Mouse (Mus musculus): ENCODE measurements around the gene Cyth4. TPM values are rescaled to one million over a fixed set of nuclear protein-coding genes. Genes with fewer than 3 reads are reported as not detected.
A peak's percentile ranks its signal among the peaks of the same experiment; 100 is the strongest.

The Cyth4 gene
- polyA plus RNA-seq, 1 experiment from 2014 or later, result 6.2 TPM

DNA sequence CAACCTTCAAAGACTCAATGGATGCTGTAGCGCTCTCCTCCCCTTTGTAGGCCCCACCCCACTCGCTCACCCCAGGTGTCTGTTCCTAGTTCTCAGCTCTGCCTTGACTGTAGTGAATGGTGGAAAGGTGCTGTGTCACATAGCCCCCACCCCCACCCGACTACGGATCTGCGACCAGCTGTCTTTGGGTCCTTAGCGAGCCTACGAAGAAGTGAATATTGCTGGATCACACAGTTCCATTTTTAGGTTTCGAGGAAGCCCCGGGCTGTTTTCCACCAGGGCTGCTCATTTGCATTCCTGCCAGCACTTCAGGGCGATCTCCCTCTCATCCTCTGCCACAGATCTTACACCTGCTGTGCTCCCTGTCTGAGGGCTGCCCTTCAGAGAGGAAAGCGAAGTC lies 13.5 kb upstream of the Cyth4 start:
- Histone ChIP-seq H3K4me2 (ENCODE audit: low read length) (no peak overlapping the region), H3K36me3 (ENCODE audit: control insufficient read depth, insufficient read depth, low read length) (no peaks in the 10 kb centered on the region), H3K27me3 (replicated peaks; ENCODE audit: control insufficient read depth, insufficient read depth, low read length) (no peaks in the 10 kb centered on the region), H3K9me3 (ENCODE audit: control insufficient read depth, low read length) (no peaks in the 10 kb centered on the region; the same call in 1 of the 2 replicates), H3K4me3 (ENCODE audit: low read length) (no peak overlapping the region), H3K9ac (ENCODE audit: low read depth, low read length) (no peak overlapping the region), H3K4me1 (ENCODE audit: control insufficient read depth, insufficient read depth, low read depth, low read length) (peaks cover 19% of the 10 kb centered on the region), H3K27ac (ENCODE audit: low read depth, low read length) (no peak overlapping the region)
- no peak for ATAC-seq
- 18% methylated on average over 11 of the region's 11 CpGs for WGBS

DNA sequence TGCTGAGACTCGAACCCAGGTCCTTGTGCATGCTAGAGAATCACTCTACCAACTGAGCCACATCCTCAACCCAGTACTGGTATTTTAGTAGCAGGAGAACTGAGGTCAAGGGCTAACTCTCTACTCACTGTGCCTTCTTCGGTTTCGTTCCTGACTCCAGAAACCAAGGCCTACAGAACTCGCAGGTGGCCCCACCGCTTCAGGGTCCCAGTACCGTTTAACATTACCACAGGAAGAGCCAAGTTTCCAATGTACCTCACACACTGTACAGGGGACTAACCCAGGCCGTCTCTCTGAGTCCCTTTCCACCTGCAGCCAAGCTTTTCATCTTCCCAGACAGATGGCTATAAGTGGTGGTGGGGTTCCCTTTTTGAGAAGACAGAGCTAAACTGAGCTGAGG lies 11.4 kb upstream of the Cyth4 start:
- Histone ChIP-seq H3K4me2 (ENCODE audit: low read length) (no peak overlapping the region), H3K27me3 (replicated peaks; ENCODE audit: control insufficient read depth, insufficient read depth, low read length) (no peaks in the 10 kb centered on the region), H3K27ac (ENCODE audit: low read depth, low read length) (no peak overlapping the region), H3K36me3 (ENCODE audit: control insufficient read depth, insufficient read depth, low read length) (no peaks in the 10 kb centered on the region), H3K4me3 (ENCODE audit: low read length) (no peak overlapping the region), H3K4me1 (ENCODE audit: control insufficient read depth, insufficient read depth, low read depth, low read length) (peaks cover 10% of the 10 kb centered on the region), H3K9ac (ENCODE audit: low read depth, low read length) (no peak overlapping the region), H3K9me3 (ENCODE audit: control insufficient read depth, low read length) (no peaks in the 10 kb centered on the region; the same call in 1 of the 2 replicates)
- 92% methylated on average over 7 of the region's 7 CpGs for WGBS
- no peak for ATAC-seq

DNA sequence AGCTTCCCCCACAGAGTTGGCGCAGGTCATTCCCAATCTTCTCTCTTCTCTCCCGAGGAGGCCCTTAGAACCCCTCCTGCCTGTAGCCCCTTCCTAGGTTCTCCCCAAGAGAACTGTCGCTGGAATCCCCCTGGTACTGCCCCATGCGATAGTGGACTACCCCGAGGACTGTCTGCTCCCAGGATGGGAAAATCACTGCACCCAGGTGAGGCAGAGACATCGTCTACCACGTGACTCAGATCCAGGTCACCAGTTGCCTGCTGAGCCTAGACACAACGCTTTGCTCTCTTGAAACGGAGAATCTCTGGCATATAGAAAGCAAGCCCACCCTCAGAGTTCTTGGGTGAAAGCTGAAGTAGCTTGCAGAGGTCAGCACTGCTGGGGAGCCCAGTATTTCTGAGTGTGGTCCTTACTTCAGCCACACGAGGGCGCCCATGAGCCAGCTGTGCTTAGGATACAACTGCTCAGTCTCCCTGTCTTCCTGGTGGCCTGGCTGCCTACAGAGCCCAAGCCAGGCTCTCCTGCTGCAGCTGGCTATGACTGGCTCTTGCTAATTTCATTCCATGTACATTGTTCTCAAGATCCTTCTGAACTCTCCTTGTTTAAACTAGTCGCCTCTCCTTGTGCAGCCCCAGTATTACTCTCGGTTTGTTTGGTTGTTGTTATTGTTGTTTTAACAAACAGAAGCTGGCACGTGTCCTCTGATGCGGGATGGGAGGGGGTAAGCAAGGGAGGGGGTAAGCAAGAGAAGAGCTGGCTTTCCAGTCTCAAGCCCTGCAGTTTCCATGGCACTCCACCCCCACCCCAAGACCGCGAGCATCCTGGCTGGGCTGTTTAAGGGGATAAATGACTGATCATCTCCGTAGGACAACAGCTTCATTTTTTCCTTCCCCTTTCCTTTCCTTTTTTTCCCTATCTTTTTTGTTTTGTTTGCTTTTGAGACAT lies 9.5 kb upstream of the Cyth4 start:
- Histone ChIP-seq H3K9ac (ENCODE audit: low read depth, low read length) (no peak overlapping the region), H3K4me1 (ENCODE audit: control insufficient read depth, insufficient read depth, low read depth, low read length) (no peaks in the 10 kb centered on the region; the same call in 1 of the 2 replicates), H3K36me3 (ENCODE audit: control insufficient read depth, insufficient read depth, low read length) (no peaks in the 10 kb centered on the region), H3K27me3 (replicated peaks; ENCODE audit: control insufficient read depth, insufficient read depth, low read length) (no peaks in the 10 kb centered on the region), H3K27ac (ENCODE audit: low read depth, low read length) (0 out of 2 replicates have a peak overlapping the region, but pooled peaks have one; percentile 8), H3K4me2 (ENCODE audit: low read length) (no peak overlapping the region), H3K4me3 (ENCODE audit: low read length) (no peak overlapping the region), H3K9me3 (ENCODE audit: control insufficient read depth, low read length) (no peaks in the 10 kb centered on the region; the same call in 1 of the 2 replicates)
- ATAC-seq, result peak; percentile 85
- 52% methylated on average over 18 of the region's 18 CpGs for WGBS

- no peaks in the 10 kb centered on the region for H3K27me3 ChIP-seq (replicated peaks; ENCODE audit: control insufficient read depth, insufficient read depth, low read length)
- H3K4me2 ChIP-seq (ENCODE audit: low read length), result no peak overlapping the region
- ATAC-seq, result no peak
- no peaks in the 10 kb centered on the region for H3K36me3 ChIP-seq (ENCODE audit: control insufficient read depth, insufficient read depth, low read length)
- no peak overlapping the region for H3K9ac ChIP-seq (ENCODE audit: low read depth, low read length)
- H3K4me3 ChIP-seq (ENCODE audit: low read length), result no peak overlapping the region
- no peak overlapping the region for H3K27ac ChIP-seq (ENCODE audit: low read depth, low read length)
- WGBS, result 84% methylated on average over 4 of the region's 4 CpGs
- no peaks in the 10 kb centered on the region; the same call in 1 of the 2 replicates for H3K9me3 ChIP-seq (ENCODE audit: control insufficient read depth, low read length)
- H3K4me1 ChIP-seq (ENCODE audit: control insufficient read depth, insufficient read depth, low read depth, low read length), result no peaks in the 10 kb centered on the region; the same call in 1 of the 2 replicates
These were observed 8.8 kb upstream of the Cyth4 start for GRCm38 (mm10) chr15:78588049-78588448.

DNA sequence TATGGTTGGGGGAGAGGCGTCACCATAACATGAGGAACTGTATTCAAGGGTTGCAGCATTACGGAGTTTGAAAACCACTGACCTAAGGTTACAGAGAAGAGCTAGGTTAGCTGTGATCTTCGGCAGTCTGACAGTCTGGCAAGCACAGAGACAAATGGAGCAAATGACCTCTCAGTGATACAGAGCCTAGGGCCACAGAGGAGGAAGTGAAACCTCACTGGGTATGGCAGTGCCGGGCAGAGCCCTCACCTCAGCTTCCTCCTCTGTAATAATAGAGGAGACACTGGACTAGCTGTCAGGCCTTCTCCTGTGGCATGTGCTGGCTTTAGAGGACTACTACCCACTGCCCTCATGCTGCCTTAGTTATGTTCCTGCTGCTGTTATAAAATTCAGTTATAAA lies 7.9 kb upstream of the Cyth4 start:
- H3K4me1 ChIP-seq (ENCODE audit: control insufficient read depth, insufficient read depth, low read depth, low read length), result no peaks in the 10 kb centered on the region; the same call in 1 of the 2 replicates
- H3K4me2 ChIP-seq (ENCODE audit: low read length), result no peak overlapping the region
- no peaks in the 10 kb centered on the region for H3K27me3 ChIP-seq (replicated peaks; ENCODE audit: control insufficient read depth, insufficient read depth, low read length)
- no peaks in the 10 kb centered on the region for H3K36me3 ChIP-seq (ENCODE audit: control insufficient read depth, insufficient read depth, low read length)
- H3K9me3 ChIP-seq (ENCODE audit: control insufficient read depth, low read length), result no peaks in the 10 kb centered on the region; the same call in 1 of the 2 replicates
- H3K4me3 ChIP-seq (ENCODE audit: low read length), result no peak overlapping the region
- ATAC-seq, result no peak
- no peak overlapping the region for H3K9ac ChIP-seq (ENCODE audit: low read depth, low read length)
- 90% methylated on average over 4 of the region's 4 CpGs for WGBS
- no peak overlapping the region for H3K27ac ChIP-seq (ENCODE audit: low read depth, low read length)

DNA sequence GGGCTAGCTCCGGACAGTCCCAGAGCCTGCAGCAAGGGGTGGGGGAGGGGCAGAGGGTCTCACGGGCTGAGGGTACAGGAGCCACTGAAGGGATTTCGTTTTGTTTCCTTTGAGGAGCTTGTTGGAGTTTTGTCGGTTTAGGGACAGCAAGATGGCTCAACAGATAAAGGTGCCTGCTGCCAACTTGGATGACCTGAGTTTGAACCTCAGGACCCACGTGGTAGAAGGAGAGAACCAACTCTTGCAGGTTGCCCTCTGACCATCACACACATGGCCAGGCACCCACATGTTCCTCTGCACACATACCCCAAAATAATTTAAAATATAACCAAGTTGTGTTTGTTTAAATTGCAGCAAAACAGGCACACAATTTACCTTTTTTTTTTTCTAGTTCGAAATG lies 6.9 kb upstream of the Cyth4 start:
- no peaks in the 10 kb centered on the region for H3K36me3 ChIP-seq (ENCODE audit: control insufficient read depth, insufficient read depth, low read length)
- 80% methylated on average over 6 of the region's 6 CpGs for WGBS
- H3K4me2 ChIP-seq (ENCODE audit: low read length), result no peak overlapping the region
- H3K27ac ChIP-seq (ENCODE audit: low read depth, low read length), result no peak overlapping the region
- no peaks in the 10 kb centered on the region; the same call in 1 of the 2 replicates for H3K4me1 ChIP-seq (ENCODE audit: control insufficient read depth, insufficient read depth, low read depth, low read length)
- H3K9me3 ChIP-seq (ENCODE audit: control insufficient read depth, low read length), result no peaks in the 10 kb centered on the region
- H3K27me3 ChIP-seq (replicated peaks; ENCODE audit: control insufficient read depth, insufficient read depth, low read length), result no peaks in the 10 kb centered on the region
- no peak overlapping the region for H3K4me3 ChIP-seq (ENCODE audit: low read length)
- no peak for ATAC-seq
- H3K9ac ChIP-seq (ENCODE audit: low read depth, low read length), result no peak overlapping the region

- Histone ChIP-seq H3K9ac (ENCODE audit: low read depth, low read length) (no peak overlapping the region), H3K27ac (ENCODE audit: low read depth, low read length) (no peak overlapping the region), H3K4me3 (ENCODE audit: low read length) (no peak overlapping the region), H3K4me2 (ENCODE audit: low read length) (no peak overlapping the region), H3K4me1 (ENCODE audit: control insufficient read depth, insufficient read depth, low read depth, low read length) (no peaks in the 10 kb centered on the region; the same call in 1 of the 2 replicates), H3K36me3 (ENCODE audit: control insufficient read depth, insufficient read depth, low read length) (no peaks in the 10 kb centered on the region), H3K27me3 (replicated peaks; ENCODE audit: control insufficient read depth, insufficient read depth, low read length) (no peaks in the 10 kb centered on the region), H3K9me3 (ENCODE audit: control insufficient read depth, low read length) (no peaks in the 10 kb centered on the region)
- 80% methylated on average over 6 of the region's 6 CpGs for WGBS
- ATAC-seq, result no peak
These were observed 6.1 kb upstream of the Cyth4 start for GRCm38 (mm10) chr15:78590785-78591184.

- H3K4me3 ChIP-seq (ENCODE audit: low read length), result no peak overlapping the region
- H3K27ac ChIP-seq (ENCODE audit: low read depth, low read length), result no peak overlapping the region
- ATAC-seq, result no peak
- no peaks in the 10 kb centered on the region; the same call in 1 of the 2 replicates for H3K4me1 ChIP-seq (ENCODE audit: control insufficient read depth, insufficient read depth, low read depth, low read length)
- WGBS, result 69% methylated on average over 15 of the region's 15 CpGs
- H3K36me3 ChIP-seq (ENCODE audit: control insufficient read depth, insufficient read depth, low read length), result no peaks in the 10 kb centered on the region
- no peak overlapping the region for H3K9ac ChIP-seq (ENCODE audit: low read depth, low read length)
- H3K9me3 ChIP-seq (ENCODE audit: control insufficient read depth, low read length), result no peaks in the 10 kb centered on the region
- no peak overlapping the region for H3K4me2 ChIP-seq (ENCODE audit: low read length)
- H3K27me3 ChIP-seq (replicated peaks; ENCODE audit: control insufficient read depth, insufficient read depth, low read length), result no peaks in the 10 kb centered on the region
These were observed 5.0 kb upstream of the Cyth4 start for GRCm38 (mm10) chr15:78591680-78592451.

DNA sequence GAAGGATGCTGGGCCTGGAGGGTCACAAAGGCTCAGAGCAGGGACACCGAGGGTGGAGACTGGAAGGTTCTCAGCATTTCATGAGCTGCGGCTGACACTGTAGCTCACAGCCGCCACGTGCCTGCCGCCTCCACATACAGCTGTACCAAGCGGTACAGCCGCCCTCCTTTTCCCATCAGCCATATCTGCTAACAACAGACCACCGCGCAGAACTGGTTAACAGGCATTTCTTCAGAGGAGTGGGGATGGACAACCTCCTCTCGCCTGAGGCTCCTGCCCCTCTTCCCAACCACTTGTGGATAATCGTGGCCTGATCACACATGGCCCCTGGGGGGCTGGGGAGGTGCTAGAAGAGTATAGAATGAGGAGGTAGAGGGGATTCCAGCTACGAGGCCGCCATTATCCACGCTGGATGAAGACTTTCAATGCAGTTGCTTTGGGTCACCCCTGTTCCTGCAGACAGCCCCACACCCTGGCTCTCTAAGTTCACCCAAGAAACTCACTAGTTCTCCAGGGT lies 4.3 kb upstream of the Cyth4 start:
- Histone ChIP-seq H3K4me2 (ENCODE audit: low read length) (no peak overlapping the region), H3K4me1 (ENCODE audit: control insufficient read depth, insufficient read depth, low read depth, low read length) (no peaks in the 10 kb centered on the region; the same call in 1 of the 2 replicates)
- ATAC-seq, result no peak

More for the DNA sequence above, 4.3 kb upstream of the Cyth4 start:
- Histone ChIP-seq H3K4me3 (ENCODE audit: low read length) (no peak overlapping the region), H3K9ac (ENCODE audit: low read depth, low read length) (no peak overlapping the region), H3K27me3 (replicated peaks; ENCODE audit: control insufficient read depth, insufficient read depth, low read length) (no peaks in the 10 kb centered on the region), H3K36me3 (ENCODE audit: control insufficient read depth, insufficient read depth, low read length) (no peaks in the 10 kb centered on the region), H3K9me3 (ENCODE audit: control insufficient read depth, low read length) (no peaks in the 10 kb centered on the region), H3K27ac (ENCODE audit: low read depth, low read length) (no peak overlapping the region)
- 76% methylated on average over 14 of the region's 14 CpGs for WGBS

Measured in hindbrain, embryonic 16.5 days (tissue).